Mouse (Mus musculus): Measurements from ENCODE around the gene Ush1c.
"Not testable (repeated sequence)": the region's sequence is repeated elsewhere in the genome, so short reads cannot be mapped to it uniquely, and the experiment has no call there.

Gene Ush1c

GRCm38 (mm10) chr7:46204775-46205174, 33.5 kb downstream of the Ush1c start:
- DNase-seq (ENCODE audit: low spot score): no peak

- no peak for DNase-seq (ENCODE audit: low spot score)
Measured at GRCm38 (mm10) chr7:46204046-46204471, 34.2 kb downstream of the Ush1c start.

- no peak for DNase-seq (ENCODE audit: low spot score)
Measured at GRCm38 (mm10) chr7:46201649-46202048, 36.7 kb downstream of the Ush1c start.

- no peak for DNase-seq (ENCODE audit: low spot score)
Measured at GRCm38 (mm10) chr7:46200021-46200420, 38.3 kb downstream of the Ush1c start.

- DNase-seq (ENCODE audit: low spot score): no peak
Measured at GRCm38 (mm10) chr7:46195356-46195755, 42.9 kb downstream of the Ush1c start.

GRCm38 (mm10) chr7:46184232-46184631, 54.1 kb downstream of the Ush1c start:
- DNase-seq (ENCODE audit: low spot score): no peak

- DNase-seq (ENCODE audit: low spot score): peak; percentile 31
Measured at GRCm38 (mm10) chr7:46181590-46181989, 56.7 kb downstream of the Ush1c start.

GRCm38 (mm10) chr7:46179431-46180275, 58.6 kb downstream of the Ush1c start, which contains the start of gene Abcc8:
Gene Abcc8 (minus strand): TSS chr7:46180033.
- DNase-seq (ENCODE audit: low spot score): no peak

- DNase-seq (ENCODE audit: low spot score): not testable (repeated sequence)
Measured at GRCm38 (mm10) chr7:46168980-46169379, 69.3 kb downstream of the Ush1c start.

GRCm38 (mm10) chr7:46168402-46168801, 69.9 kb downstream of the Ush1c start:
- no peak for DNase-seq (ENCODE audit: low spot score)

GRCm38 (mm10) chr7:46167901-46168300, 70.4 kb downstream of the Ush1c start:
- no peak for DNase-seq (ENCODE audit: low spot score)

GRCm38 (mm10) chr7:46165876-46166275, 72.4 kb downstream of the Ush1c start:
- no peak for DNase-seq (ENCODE audit: low spot score)

GRCm38 (mm10) chr7:46162731-46163130, 75.6 kb downstream of the Ush1c start:
- no peak for DNase-seq (ENCODE audit: low spot score)

GRCm38 (mm10) chr7:46162132-46162727, 76.1 kb downstream of the Ush1c start:
- DNase-seq (ENCODE audit: low spot score): no peak

GRCm38 (mm10) chr7:46161615-46162014, 76.7 kb downstream of the Ush1c start:
- DNase-seq (ENCODE audit: low spot score): no peak

GRCm38 (mm10) chr7:46157746-46158145, 80.6 kb downstream of the Ush1c start:
- DNase-seq (ENCODE audit: low spot score): no peak

- DNase-seq (ENCODE audit: low spot score): no peak
Measured at GRCm38 (mm10) chr7:46154498-46155488, 83.5 kb downstream of the Ush1c start.

GRCm38 (mm10) chr7:46152819-46153351, 85.4 kb downstream of the Ush1c start:
- no peak for DNase-seq (ENCODE audit: low spot score)

- no peak for DNase-seq (ENCODE audit: low spot score)
Measured at GRCm38 (mm10) chr7:46147417-46147816, 90.9 kb downstream of the Ush1c start.

GRCm38 (mm10) chr7:46146675-46147308, 91.5 kb downstream of the Ush1c start:
- no peak for DNase-seq (ENCODE audit: low spot score)

Measured in ovary, postnatal 14 days (tissue).